Mouse (Mus musculus) central nervous system, embryonic 11.5 days (tissue): ENCODE data around the gene H1f0. TPM values are rescaled to one million over a fixed set of nuclear protein-coding genes. Genes with fewer than 3 reads are reported as not detected.

Experiments used
- polyA plus RNA-seq: library from polyadenylated mRNA; depleted of rRNA; stranded (reverse); fragments of >200 nt; gene quantifications from 2 replicates; pipeline ENCODE4 v1.2.3, GENCODE M21; 2012; rRNA removed

H1f0 gene
- polyA plus RNA-seq: 366 and 397 TPM in 2 replicates

DNA sequence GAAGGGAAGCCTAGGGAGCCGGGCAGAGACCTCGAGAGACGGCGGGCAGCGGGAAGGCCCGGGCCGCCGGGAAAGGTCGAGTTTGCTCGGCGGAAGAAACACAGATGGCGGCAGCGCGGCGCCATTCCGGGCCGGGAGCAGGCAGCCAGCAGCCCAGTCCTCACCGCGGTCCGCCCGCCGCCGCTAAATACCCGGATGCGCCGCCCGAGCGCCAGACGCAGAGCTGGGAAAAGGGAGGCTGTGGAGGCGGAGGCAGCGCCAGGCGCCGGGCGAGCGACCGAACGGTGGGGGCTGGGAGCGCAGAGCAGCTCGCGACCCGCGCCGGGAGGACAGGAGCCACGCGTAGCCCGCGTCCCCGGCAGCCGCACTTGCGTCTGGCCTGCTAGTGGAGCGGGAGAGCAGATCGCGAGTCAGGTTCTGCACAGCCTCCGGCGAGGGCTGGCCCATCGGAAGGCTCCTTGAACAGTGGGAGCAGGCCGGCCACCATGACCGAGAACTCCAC is at the start of gene H1f0:
Gene H1f0 (plus strand): TSS at position 214 of the 502 bp plus-strand sequence.

DNA sequence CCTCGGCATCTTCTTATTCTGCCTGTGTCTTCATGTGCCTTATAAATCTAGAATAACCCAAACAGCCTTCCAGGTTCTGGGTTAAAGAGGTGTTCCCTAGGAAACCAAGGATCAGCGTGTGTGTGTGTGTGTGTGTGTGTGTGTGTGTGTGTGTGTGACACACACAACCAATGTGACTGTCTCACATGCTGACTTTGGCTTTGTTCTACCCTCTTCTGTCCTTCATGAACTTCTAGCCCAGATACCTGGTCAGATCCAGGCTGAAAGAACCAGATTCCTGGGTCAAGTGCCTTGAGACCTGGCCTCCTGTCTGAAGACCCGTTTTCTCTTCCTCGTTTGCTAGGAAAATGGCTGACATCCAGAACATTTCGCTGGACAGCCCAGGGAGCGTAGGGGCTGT is 13.3 kb downstream of the H1f0 start, which contains the start of gene Galr3:
Gene Galr3 (plus strand): TSS at position 301 of the 400 bp plus-strand sequence.

DNA sequence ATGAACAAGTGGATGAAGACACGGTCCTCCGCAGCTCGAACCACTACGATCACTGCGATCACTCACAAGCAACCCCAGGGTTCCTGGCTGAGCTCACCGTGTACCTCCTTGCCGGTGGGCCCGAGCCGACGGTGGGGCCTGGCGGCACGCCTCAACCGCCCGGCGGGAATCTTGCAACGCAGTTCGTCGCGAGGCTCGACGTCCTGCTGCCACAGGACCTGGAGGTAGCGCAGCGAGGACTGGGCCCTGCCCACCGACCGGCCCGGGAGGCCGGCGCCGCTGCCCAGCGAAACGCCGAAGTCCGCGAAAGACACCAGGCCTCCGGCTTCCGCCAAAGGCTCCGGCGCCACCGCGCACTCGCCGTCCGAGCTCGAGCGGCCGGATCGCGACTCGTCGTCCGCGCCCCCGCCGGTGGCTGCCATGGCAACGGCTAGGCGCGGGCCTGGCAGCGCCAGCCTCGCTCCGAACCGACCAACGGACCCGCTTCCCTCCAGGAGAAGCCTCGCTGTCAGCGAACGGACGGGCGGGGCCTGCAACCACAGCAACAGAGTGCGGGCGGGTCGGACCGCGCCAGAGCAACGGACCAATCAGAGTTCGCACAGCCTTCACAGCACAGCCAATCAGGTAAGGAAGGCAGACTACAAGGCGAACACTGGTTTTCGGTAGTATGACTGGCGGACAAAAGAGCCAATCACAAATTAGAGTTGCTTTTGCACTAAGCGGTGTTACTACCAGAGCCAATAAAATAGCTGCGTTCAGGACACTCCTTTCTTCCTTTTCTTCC is 34.3 kb downstream of the H1f0 start, which contains the start of gene Ankrd54:
Gene Ankrd54 (minus strand): TSS at position 518 of the 784 bp plus-strand sequence.

DNA sequence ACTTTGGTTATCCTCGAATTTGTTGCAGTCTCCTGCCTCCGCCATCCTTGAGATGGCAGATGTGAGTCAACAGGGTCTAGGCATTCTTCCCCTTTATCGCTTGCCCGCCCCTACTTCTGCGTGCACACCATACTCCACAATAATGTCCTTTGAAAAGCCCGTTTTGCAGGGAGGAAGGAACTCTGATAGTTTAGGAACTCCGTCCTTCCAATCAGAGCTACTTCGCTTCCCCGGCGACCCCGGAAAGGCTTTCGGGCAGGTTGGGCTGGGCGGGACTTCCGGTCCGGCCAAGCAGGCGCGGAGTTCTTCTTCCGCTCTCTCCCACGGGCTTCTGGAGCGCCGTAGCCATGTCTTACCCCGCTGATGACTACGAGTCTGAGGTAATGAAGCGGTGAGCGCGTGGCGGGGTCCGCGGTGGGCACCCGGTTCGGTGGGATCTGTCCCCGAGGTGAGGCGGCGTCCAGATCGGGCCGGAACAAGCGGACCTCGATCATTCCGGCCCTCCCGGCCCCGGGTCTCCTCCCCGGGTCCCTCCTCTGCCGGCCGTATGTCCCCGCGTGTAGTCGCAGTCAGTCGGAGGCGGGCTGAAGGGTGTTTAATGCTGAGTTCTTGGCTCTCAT is 46.8 kb downstream of the H1f0 start, which contains the start of gene Eif3l:
Gene Eif3l (plus strand): TSS at position 267 of the 620 bp plus-strand sequence.

Other genes with a start within 250 kb of the H1f0 start
- 3.7 and 4.6 TPM in 2 replicates for gene Card10, start 225.4 kb upstream of the H1f0 start, polyA plus RNA-seq
- 8.0 and 14.8 TPM in 2 replicates for gene Cdc42ep1, start 185.8 kb upstream of the H1f0 start, polyA plus RNA-seq
- 0.93 and 1.00 TPM in 2 replicates for gene Lgals2, start 172.9 kb upstream of the H1f0 start, polyA plus RNA-seq
- gene Gga1, start 151.3 kb upstream of the H1f0 start, polyA plus RNA-seq: 47.5 and 50.7 TPM in 2 replicates
- 0.06 TPM in 2 replicates for gene Gm49510, start 128.8 kb upstream of the H1f0 start, polyA plus RNA-seq
- 17.2 and 36.7 TPM in 2 replicates for gene Sh3bp1, start 128.7 kb upstream of the H1f0 start, polyA plus RNA-seq
- gene Pdxp, start 114.5 kb upstream of the H1f0 start, polyA plus RNA-seq: 36.2 and 38.7 TPM in 2 replicates
- gene Lgals1, start 101.7 kb upstream of the H1f0 start, polyA plus RNA-seq: 294 and 553 TPM in 2 replicates
- gene Nol12, start 93.5 kb upstream of the H1f0 start, polyA plus RNA-seq: 36.5 and 40.1 TPM in 2 replicates
- gene Triobp, start 80.7 kb upstream of the H1f0 start, polyA plus RNA-seq: 51.7 and 58.0 TPM in 2 replicates
- gene Galr3, start 13.4 kb downstream of the H1f0 start, polyA plus RNA-seq: 0.18 and 0.24 TPM in 2 replicates
- 39.7 and 53.6 TPM in 2 replicates for gene Ankrd54, start 34.4 kb downstream of the H1f0 start, polyA plus RNA-seq
- 143 and 242 TPM in 2 replicates for gene Eif3l, start 46.7 kb downstream of the H1f0 start, polyA plus RNA-seq
- 18.6 and 19.1 TPM in 2 replicates for gene Micall1, start 80.4 kb downstream of the H1f0 start, polyA plus RNA-seq
- 211 and 410 TPM in 2 replicates for gene Polr2f, start 112.6 kb downstream of the H1f0 start, polyA plus RNA-seq
- 7.1 and 8.2 TPM in 2 replicates for gene 1700088E04Rik, start 112.8 kb downstream of the H1f0 start, polyA plus RNA-seq
- 4.5 and 20.6 TPM in 2 replicates for gene Sox10, start 136.8 kb downstream of the H1f0 start, polyA plus RNA-seq
- 73.7 and 74.5 TPM in 2 replicates for gene Pick1, start 200.7 kb downstream of the H1f0 start, polyA plus RNA-seq
- gene Gm49486, start 200.9 kb downstream of the H1f0 start, polyA plus RNA-seq: 0.86 and 1.3 TPM in 2 replicates
- 0.02 and 0.04 TPM in 2 replicates for gene Slc16a8, start 226.3 kb downstream of the H1f0 start, polyA plus RNA-seq